Mouse (Mus musculus): ENCODE data around the gene Rnf7. TPM values are rescaled to one million over a fixed set of nuclear protein-coding genes. Genes with fewer than 3 reads are reported as not detected.

Gene Rnf7
- total RNA-seq, 2 experiments from 2014 or later, result 57.2 to 58.1 TPM

- Histone ChIP-seq H3K4me3 (no peak overlapping the region), H3K27ac (no peak overlapping the region)
- TF ChIP-seq CTCF (conservative IDR thresholded peaks at IDR 0.05), result no peak
- DNase-seq (ENCODE audit: low spot score in 2 of 2), result no peak
Observed at GRCm38 (mm10) chr9:96460117-96460865, 18.2 kb downstream of the Rnf7 start.

- peak in 1 of 2 experiments; percentile 12 for DNase-seq (ENCODE audit: low spot score in 2 of 2)
- H3K4me3 ChIP-seq, result no peak overlapping the region
- TF ChIP-seq CTCF (conservative IDR thresholded peaks at IDR 0.05), result no peak
- no peak overlapping the region for H3K27ac ChIP-seq
Observed at GRCm38 (mm10) chr9:96455618-96456017, 22.9 kb downstream of the Rnf7 start.

- TF ChIP-seq CTCF (conservative IDR thresholded peaks at IDR 0.05), result no peak
- no peak overlapping the region for H3K27ac ChIP-seq
- DNase-seq (ENCODE audit: low spot score in 2 of 2), result no peak
- H3K4me3 ChIP-seq, result no peak overlapping the region
Observed at GRCm38 (mm10) chr9:96452956-96453355, 25.5 kb downstream of the Rnf7 start.

GRCm38 (mm10) chr9:96450900-96451720, 27.4 kb downstream of the Rnf7 start:
- DNase-seq (ENCODE audit: low spot score in 2 of 2), result no peak
- Histone ChIP-seq H3K4me3 (no peak overlapping the region), H3K27ac (no peak overlapping the region)
- TF ChIP-seq CTCF (conservative IDR thresholded peaks at IDR 0.05), result no peak

GRCm38 (mm10) chr9:96449514-96449913, 29.0 kb downstream of the Rnf7 start:
- DNase-seq (ENCODE audit: low spot score in 2 of 2), result no peak
- TF ChIP-seq CTCF (conservative IDR thresholded peaks at IDR 0.05), result no peak
- Histone ChIP-seq H3K27ac (no peak overlapping the region), H3K4me3 (no peak overlapping the region)

GRCm38 (mm10) chr9:96445351-96445750, 33.1 kb downstream of the Rnf7 start:
- DNase-seq (ENCODE audit: low spot score in 2 of 2), result no peak
- H3K27ac ChIP-seq, result no peak overlapping the region
- no peak overlapping the region for H3K4me3 ChIP-seq
- no peak for TF ChIP-seq CTCF (conservative IDR thresholded peaks at IDR 0.05)

- no peak for TF ChIP-seq CTCF (conservative IDR thresholded peaks at IDR 0.05)
- Histone ChIP-seq H3K4me3 (no peak overlapping the region), H3K27ac (no peak overlapping the region)
- DNase-seq (ENCODE audit: low spot score in 2 of 2), result no peak
Observed at GRCm38 (mm10) chr9:96442081-96442480, 36.4 kb downstream of the Rnf7 start.

GRCm38 (mm10) chr9:96438334-96438871, 40.1 kb downstream of the Rnf7 start:
- no peak for DNase-seq (ENCODE audit: low spot score in 2 of 2)
- Histone ChIP-seq H3K27ac (peak overlapping the region; percentile 81), H3K4me3 (peak overlapping the region; percentile 47)
- TF ChIP-seq CTCF (conservative IDR thresholded peaks at IDR 0.05), result no peak

- no peak for DNase-seq (ENCODE audit: low spot score in 2 of 2)
Observed at GRCm38 (mm10) chr9:96437805-96438333, 40.6 kb downstream of the Rnf7 start.

GRCm38 (mm10) chr9:96436901-96437804, 41.3 kb downstream of the Rnf7 start:
- no peak for TF ChIP-seq CTCF (conservative IDR thresholded peaks at IDR 0.05)
- DNase-seq (ENCODE audit: low spot score in 2 of 2), result no peak
- H3K27ac ChIP-seq, result peak overlapping the region; percentile 81

More at GRCm38 (mm10) chr9:96437805-96438333, 40.6 kb downstream of the Rnf7 start:
- Histone ChIP-seq H3K4me3 (peak overlapping the region; percentile 47), H3K27ac (peak overlapping the region; percentile 81)
- 0 out of 2 replicates have a peak, but pooled peaks have one; percentile 13 for TF ChIP-seq CTCF (conservative IDR thresholded peaks at IDR 0.05)

GRCm38 (mm10) chr9:96432575-96432974, 45.9 kb downstream of the Rnf7 start:
- H3K27ac ChIP-seq, result no peak overlapping the region
- no peak for DNase-seq (ENCODE audit: low spot score in 2 of 2)
- no peak overlapping the region for H3K4me3 ChIP-seq
- TF ChIP-seq CTCF (conservative IDR thresholded peaks at IDR 0.05), result no peak

More at GRCm38 (mm10) chr9:96436901-96437804, 41.3 kb downstream of the Rnf7 start:
- peak overlapping the region; percentile 47 for H3K4me3 ChIP-seq

GRCm38 (mm10) chr9:96431081-96431480, 47.4 kb downstream of the Rnf7 start:
- no peak for DNase-seq (ENCODE audit: low spot score in 2 of 2)
- Histone ChIP-seq H3K27ac (no peak overlapping the region), H3K4me3 (no peak overlapping the region)
- no peak for TF ChIP-seq CTCF (conservative IDR thresholded peaks at IDR 0.05)

All from layer of hippocampus, adult 2 months (tissue).